Mouse (Mus musculus) central nervous system, embryonic 11.5 days (tissue): ENCODE measurements around the gene Apela. TPM values are rescaled to one million over a fixed set of nuclear protein-coding genes. Genes with fewer than 3 reads are reported as not detected.

Experiments used
- polyA plus RNA-seq: library from polyadenylated mRNA; depleted of rRNA; stranded (reverse); fragments of >200 nt; gene quantifications from 2 replicates; pipeline ENCODE4 v1.2.3, GENCODE M21; 2012; rRNA removed

The Apela gene
- 2.9 and 7.5 TPM in 2 replicates for polyA plus RNA-seq

DNA sequence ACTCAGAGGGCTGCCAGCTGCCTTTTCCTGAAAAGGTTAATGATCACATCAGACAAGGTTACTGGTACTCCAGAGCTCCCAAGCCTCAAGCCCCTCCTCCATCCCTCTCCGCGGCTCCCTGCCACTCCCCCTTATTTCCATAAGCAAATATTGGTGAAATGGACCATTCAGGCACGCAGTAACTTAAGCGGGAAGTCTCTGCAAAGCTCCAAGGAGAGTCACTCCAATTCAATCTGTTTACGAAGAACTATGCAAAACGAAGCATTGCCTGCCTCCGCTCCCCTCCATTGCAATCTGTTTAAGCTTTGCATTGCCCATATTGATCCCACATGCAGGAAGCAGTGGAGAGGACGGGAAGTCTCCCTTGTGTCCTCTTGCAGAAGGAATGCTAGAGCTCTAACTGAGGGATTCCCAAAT, at the start of gene Apela:
Gene Apela, minus strand, starts transcription at position 220 of the 417 bp plus-strand sequence.

DNA sequence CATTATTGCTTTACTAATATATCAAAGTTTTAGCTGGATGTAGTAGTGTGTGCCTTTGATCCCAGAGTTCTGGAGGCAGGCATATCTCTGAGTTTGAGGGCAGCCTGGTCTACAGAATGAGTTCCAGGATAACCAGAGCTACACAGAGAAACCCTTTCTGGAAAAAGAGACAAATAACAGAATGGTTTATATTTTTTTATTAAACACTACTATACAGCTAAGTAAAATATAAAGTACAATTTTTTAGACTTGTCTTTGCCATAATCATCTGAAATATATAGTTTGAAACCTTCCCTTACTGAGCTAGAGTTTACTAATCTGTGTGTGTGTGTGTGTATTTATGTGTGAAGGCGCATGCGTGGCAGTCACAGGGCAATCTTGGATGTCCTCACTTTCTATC, 37.6 kb upstream of the Apela start, which contains the start of gene Gm10663:
Gene Gm10663, plus strand, starts transcription at position 301 of the 400 bp plus-strand sequence.

DNA sequence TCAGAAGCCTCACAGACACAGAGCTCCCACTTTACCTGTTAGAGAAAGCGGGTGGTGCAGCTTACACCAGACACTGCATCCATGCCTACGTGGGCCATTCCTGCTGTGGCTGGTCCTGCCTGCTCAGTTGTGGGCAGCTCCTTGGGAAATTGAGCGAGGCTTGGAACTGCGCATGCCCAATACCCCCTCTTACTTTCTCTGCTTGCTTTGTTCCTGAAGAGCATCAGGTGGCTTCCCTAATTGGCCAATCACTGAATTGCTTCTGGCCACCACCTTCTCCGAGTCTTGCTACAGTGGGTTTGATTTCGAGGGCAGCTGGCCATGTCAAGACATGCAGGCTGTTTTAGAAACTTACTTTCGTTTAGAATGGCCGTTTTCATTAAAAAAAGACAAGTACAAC, 18.7 kb downstream of the Apela start, which contains the start of the genes Trim61 and Trim60:
Gene Trim61, minus strand, starts transcription at position 101 of the 400 bp plus-strand sequence.
Gene Trim60, minus strand, starts transcription at position 162 of the 400 bp plus-strand sequence.

DNA sequence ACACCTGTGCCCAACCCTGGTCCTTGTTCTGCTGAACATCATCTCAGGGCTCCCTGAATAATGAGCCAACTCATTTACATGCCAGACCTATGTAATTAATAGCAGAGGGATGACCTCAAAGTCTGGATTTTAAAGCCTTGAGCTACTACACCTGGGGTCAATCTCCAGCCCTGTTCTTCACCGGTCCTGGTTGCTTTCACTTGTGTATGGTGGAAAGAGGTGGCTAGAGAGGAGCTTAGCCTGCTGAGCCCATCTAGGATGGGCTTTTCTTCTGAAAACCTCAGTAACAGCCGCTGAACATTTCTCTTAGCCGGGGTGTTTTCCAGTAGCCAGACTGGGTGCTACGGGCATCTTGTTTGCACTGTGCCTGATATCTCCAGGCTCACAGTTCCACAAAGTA, 49.4 kb downstream of the Apela start, which contains the start of gene Trim75:
Gene Trim75, minus strand, starts transcription at position 101 of the 400 bp plus-strand sequence.

Other genes starting within 250 kb of the Apela start
- 19.9 and 23.4 TPM in 2 replicates for gene Klhl2, start 187.3 kb downstream of the Apela start, polyA plus RNA-seq
- 8.9 and 11.6 TPM in 2 replicates for gene Tmem192, start 90.2 kb downstream of the Apela start, polyA plus RNA-seq
- not detected in 2 replicates for gene Trim75, start 49.5 kb downstream of the Apela start, polyA plus RNA-seq
- 0.05 and 0.07 TPM in 2 replicates for gene Trim61, start 18.8 kb downstream of the Apela start, polyA plus RNA-seq
- 0.02 TPM in 1 of 2 replicates, not detected in the other for gene Trim60, start 18.8 kb downstream of the Apela start, polyA plus RNA-seq
- not detected in 2 replicates for gene Gm10663, start 37.7 kb upstream of the Apela start, polyA plus RNA-seq
- gene BC030870, start 92.2 kb upstream of the Apela start, polyA plus RNA-seq = not detected in 2 replicates